Mouse (Mus musculus) forebrain, embryonic 12.5 days (tissue): Measurements from ENCODE around the gene Brms1l. TPM values are rescaled to one million over a fixed set of nuclear protein-coding genes. Genes with fewer than 3 reads are reported as not detected.
"Not testable (repeated sequence)": the region's sequence is repeated elsewhere in the genome, so short reads cannot be mapped to it uniquely, and the experiment has no call there.

ENCODE experiments used
- ATAC-seq: fragments of 200-750 bp; cut with Nextera tagmentation; 2 replicates; pipeline ENCODE4 v1.8.0; 2017; ENCODE audit warnings: moderate TSS enrichment; ENCODE audit not compliant: low FRiP score
- H3K27ac ChIP-seq: fragments of 300-500 bp; sonication (generic); 2 replicates; pipeline ENCODE4 v1.5.1; 2016; ENCODE audit warnings: mild to moderate bottlenecking
- H3K27me3 ChIP-seq: fragments of 300-500 bp; sonication (generic); 2 replicates; pipeline ENCODE4 v1.6.1; 2016; ENCODE audit warnings: mild to moderate bottlenecking
- H3K36me3 ChIP-seq: fragments of 300-500 bp; sonication (generic); replicated peaks from 2 replicates; pipeline ENCODE4 v1.6.1; 2016; ENCODE audit warnings: mild to moderate bottlenecking
- H3K4me1 ChIP-seq: fragments of 300-500 bp; sonication (generic); 2 replicates; pipeline ENCODE4 v1.6.1; 2016
- H3K4me2 ChIP-seq: fragments of 300-500 bp; sonication (generic); 2 replicates; pipeline ENCODE4 v1.6.1; 2016; ENCODE audit warnings: mild to moderate bottlenecking, moderate library complexity
- H3K4me3 ChIP-seq: fragments of 300-500 bp; sonication (generic); replicated peaks from 2 replicates; pipeline ENCODE4 v1.5.1; 2016; ENCODE audit warnings: mild to moderate bottlenecking
- H3K9ac ChIP-seq: fragments of 300-500 bp; sonication (generic); 2 replicates; pipeline ENCODE4 v1.6.1; 2016; ENCODE audit warnings: mild to moderate bottlenecking
- H3K9me3 ChIP-seq: fragments of 300-500 bp; sonication (generic); 2 replicates; pipeline ENCODE4 v1.6.1; 2016
- WGBS: fragments of 180-500 bp; shearing (Covaris S2); methylation state at CpG from one replicate; pipeline ENCODE4 v1.1.7; 2016; 5-methylcytosine and 5-hydroxymethylcytosine counted together
- polyA plus RNA-seq: library from polyadenylated mRNA; unstranded; fragments of >200 nt; fragmentation: Nextera tagmentation; extraction: Ambion mirVana; gene quantifications from 2 replicates; pipeline ENCODE4 v1.2.1, GENCODE M21; 2016

Brms1l gene
- polyA plus RNA-seq: 45.0 and 47.2 TPM in 2 replicates

GRCm38 (mm10) chr12:55836199-55836951 lies at the start of gene Brms1l:
TSS of gene Brms1l (plus strand) at chr12:55836324.
- H3K9ac ChIP-seq: peak within 1 kb of the TSS; percentile 82
- H3K27me3 ChIP-seq: no peaks in the 10 kb centered on the region
- WGBS: under 1% methylated on average over 76 of the region's 77 CpGs
- peak within 1 kb of the TSS; percentile 93 for H3K27ac ChIP-seq
- H3K4me2 ChIP-seq: peak within 1 kb of the TSS; percentile 82
- peak within 1 kb of the TSS; percentile 80 for H3K4me3 ChIP-seq
- H3K4me1 ChIP-seq: peaks cover 12% of the 10 kb centered on the region
- ATAC-seq: peak; percentile 100
- peaks cover under 1% of the 10 kb centered on the region; the same call in 1 of the 2 replicates for H3K36me3 ChIP-seq
- H3K9me3 ChIP-seq: no peaks in the 10 kb centered on the region

GRCm38 (mm10) chr12:55794485-55794884 lies 41.6 kb upstream of the Brms1l start:
- not testable (repeated sequence) for H3K9ac ChIP-seq, H3K27ac ChIP-seq, H3K4me1 ChIP-seq, H3K4me2 ChIP-seq, H3K9me3 ChIP-seq, ATAC-seq, H3K36me3 ChIP-seq, H3K27me3 ChIP-seq, H3K4me3 ChIP-seq
- 86% methylated on average over 4 of the region's 4 CpGs for WGBS

GRCm38 (mm10) chr12:55797103-55797502 lies 39.0 kb upstream of the Brms1l start:
- Histone ChIP-seq H3K4me3 (no peak overlapping the region), H3K9me3 (no peaks in the 10 kb centered on the region), H3K27me3 (no peaks in the 10 kb centered on the region), H3K4me1 (no peaks in the 10 kb centered on the region), H3K36me3 (no peaks in the 10 kb centered on the region), H3K4me2 (no peak overlapping the region), H3K27ac (no peak overlapping the region), H3K9ac (no peak overlapping the region)
- 85% methylated on average over 3 of the region's 3 CpGs for WGBS
- ATAC-seq: no peak

- no peak for ATAC-seq
- Histone ChIP-seq H3K9ac (no peak overlapping the region), H3K4me3 (no peak overlapping the region), H3K4me2 (no peak overlapping the region), H3K4me1 (no peaks in the 10 kb centered on the region), H3K27me3 (no peaks in the 10 kb centered on the region), H3K9me3 (no peaks in the 10 kb centered on the region), H3K27ac (no peak overlapping the region), H3K36me3 (no peaks in the 10 kb centered on the region)
- WGBS: 96% methylated on average over 4 of the region's 4 CpGs
These were observed 37.4 kb upstream of the Brms1l start for GRCm38 (mm10) chr12:55798745-55799144.

- H3K27ac ChIP-seq: no peak overlapping the region
- no peaks in the 10 kb centered on the region for H3K27me3 ChIP-seq
- H3K4me1 ChIP-seq: no peaks in the 10 kb centered on the region
- no peaks in the 10 kb centered on the region for H3K36me3 ChIP-seq
- no peak overlapping the region for H3K4me2 ChIP-seq
- H3K4me3 ChIP-seq: no peak overlapping the region
- H3K9me3 ChIP-seq: no peaks in the 10 kb centered on the region
- 91% methylated on average over 5 of the region's 5 CpGs for WGBS
- no peak for ATAC-seq
- no peak overlapping the region for H3K9ac ChIP-seq
These were observed 36.0 kb upstream of the Brms1l start for GRCm38 (mm10) chr12:55800144-55800543.

GRCm38 (mm10) chr12:55801131-55801530 lies 35.0 kb upstream of the Brms1l start:
- Histone ChIP-seq H3K9ac (no peak overlapping the region), H3K27ac (no peak overlapping the region), H3K9me3 (no peaks in the 10 kb centered on the region), H3K27me3 (no peaks in the 10 kb centered on the region), H3K4me1 (no peaks in the 10 kb centered on the region), H3K4me3 (no peak overlapping the region), H3K4me2 (no peak overlapping the region), H3K36me3 (no peaks in the 10 kb centered on the region)
- 94% methylated on average over 4 of the region's 4 CpGs for WGBS
- ATAC-seq: no peak

GRCm38 (mm10) chr12:55805035-55805434 lies 31.1 kb upstream of the Brms1l start:
- no peaks in the 10 kb centered on the region for H3K4me1 ChIP-seq
- no peaks in the 10 kb centered on the region for H3K27me3 ChIP-seq
- no peak for ATAC-seq
- no peaks in the 10 kb centered on the region for H3K9me3 ChIP-seq
- H3K36me3 ChIP-seq: no peaks in the 10 kb centered on the region
- 74% methylated on average over 3 of the region's 3 CpGs for WGBS
- H3K4me2 ChIP-seq: no peak overlapping the region
- no peak overlapping the region for H3K4me3 ChIP-seq
- no peak overlapping the region for H3K27ac ChIP-seq
- H3K9ac ChIP-seq: no peak overlapping the region

- no peaks in the 10 kb centered on the region for H3K9me3 ChIP-seq
- H3K9ac ChIP-seq: no peak overlapping the region
- peaks cover 12% of the 10 kb centered on the region for H3K4me1 ChIP-seq
- H3K27me3 ChIP-seq: no peaks in the 10 kb centered on the region
- no peak overlapping the region for H3K4me2 ChIP-seq
- WGBS: 93% methylated on average over 5 of the region's 5 CpGs
- no peak overlapping the region for H3K27ac ChIP-seq
- H3K36me3 ChIP-seq: no peaks in the 10 kb centered on the region
- H3K4me3 ChIP-seq: no peak overlapping the region
- no peak for ATAC-seq
These were observed 19.6 kb upstream of the Brms1l start for GRCm38 (mm10) chr12:55816488-55816887.

- Histone ChIP-seq H3K36me3 (no peaks in the 10 kb centered on the region), H3K27ac (peak overlapping the region; percentile 96), H3K9ac (peak overlapping the region; percentile 92), H3K4me1 (peaks cover 12% of the 10 kb centered on the region), H3K4me2 (peak overlapping the region; percentile 71), H3K4me3 (peak overlapping the region; percentile 90), H3K9me3 (no peaks in the 10 kb centered on the region), H3K27me3 (no peaks in the 10 kb centered on the region)
- WGBS: under 1% methylated on average over 35 of the region's 35 CpGs
- peak; percentile 66 for ATAC-seq
These were observed 15.9 kb upstream of the Brms1l start for GRCm38 (mm10) chr12:55820119-55820660.

GRCm38 (mm10) chr12:55820661-55821314 lies 15.3 kb upstream of the Brms1l start, which contains the start of gene Ralgapa1:
TSS of gene Ralgapa1 (minus strand) at chr12:55821167.
- H3K27ac ChIP-seq: peak within 1 kb of the TSS; percentile 96
- H3K36me3 ChIP-seq: no peaks in the 10 kb centered on the region
- no peaks in the 10 kb centered on the region for H3K27me3 ChIP-seq
- ATAC-seq: peak; percentile 96
- H3K4me3 ChIP-seq: peak within 1 kb of the TSS; percentile 90
- H3K4me2 ChIP-seq: peak within 1 kb of the TSS; percentile 71
- no peaks in the 10 kb centered on the region for H3K9me3 ChIP-seq
- peak within 1 kb of the TSS; percentile 92 for H3K9ac ChIP-seq
- peaks cover 12% of the 10 kb centered on the region for H3K4me1 ChIP-seq
- under 1% methylated on average over 68 of the region's 78 CpGs for WGBS

GRCm38 (mm10) chr12:55824027-55824426 lies 12.1 kb upstream of the Brms1l start:
- Histone ChIP-seq H3K36me3 (no peaks in the 10 kb centered on the region), H3K9ac (no peak overlapping the region), H3K27ac (no peak overlapping the region), H3K27me3 (no peaks in the 10 kb centered on the region), H3K4me1 (peaks cover 10% of the 10 kb centered on the region), H3K4me3 (no peak overlapping the region), H3K4me2 (no peak overlapping the region), H3K9me3 (no peaks in the 10 kb centered on the region)
- no peak for ATAC-seq
- WGBS: 88% methylated on average over 6 of the region's 6 CpGs

GRCm38 (mm10) chr12:55825537-55825936 lies 10.6 kb upstream of the Brms1l start:
- H3K4me1 ChIP-seq: no peaks in the 10 kb centered on the region
- no peak for ATAC-seq
- H3K4me2 ChIP-seq: no peak overlapping the region
- H3K9ac ChIP-seq: no peak overlapping the region
- H3K9me3 ChIP-seq: no peaks in the 10 kb centered on the region
- H3K36me3 ChIP-seq: no peaks in the 10 kb centered on the region
- no peaks in the 10 kb centered on the region for H3K27me3 ChIP-seq
- WGBS: 83% methylated on average over 2 of the region's 2 CpGs
- H3K4me3 ChIP-seq: no peak overlapping the region
- H3K27ac ChIP-seq: no peak overlapping the region
